Mouse (Mus musculus) hindbrain, embryonic 14.5 days (tissue): ENCODE results near the gene Btbd19. TPM values are rescaled to one million over a fixed set of nuclear protein-coding genes. Genes with fewer than 3 reads are reported as not detected.

Experiments used
- ATAC-seq: fragments of 200-750 bp; cut with Nextera tagmentation; 2 replicates; pipeline ENCODE4 v1.8.0; 2017; ENCODE audit warnings: moderate number of reproducible peaks, mild to moderate bottlenecking, moderate TSS enrichment, moderate library complexity; ENCODE audit not compliant: low FRiP score
- DNase-seq: peaks from one replicate; pipeline ENCODE4 v3.0.0-alpha.2; 2015; ENCODE audit warnings: low spot score
- H3K27ac ChIP-seq: fragments of 300-500 bp; sonication (generic); 2 replicates; pipeline ENCODE4 v1.5.1; 2014; ENCODE audit warnings: mild to moderate bottlenecking, moderate library complexity
- H3K27me3 ChIP-seq: fragments of 300-500 bp; sonication (generic); 2 replicates; pipeline ENCODE4 v1.6.1; 2014; ENCODE audit warnings: mild to moderate bottlenecking, low read length, mixed read lengths; ENCODE audit not compliant: control insufficient read depth, insufficient read depth
- H3K36me3 ChIP-seq: fragments of 300-500 bp; sonication (generic); replicated peaks from 2 replicates; pipeline ENCODE4 v1.6.1; 2014; ENCODE audit not compliant: control insufficient read depth, insufficient read depth
- H3K4me1 ChIP-seq: fragments of 300-500 bp; sonication (generic); replicated peaks from 2 replicates; pipeline ENCODE4 v1.6.1; 2014; ENCODE audit warnings: antibody characterized with exemption, low read length, mixed read lengths; ENCODE audit not compliant: control insufficient read depth, insufficient read depth
- H3K4me2 ChIP-seq: fragments of 300-500 bp; sonication (generic); replicated peaks from 2 replicates; pipeline ENCODE4 v1.6.1; 2014; ENCODE audit warnings: mild to moderate bottlenecking, moderate library complexity
- H3K4me3 ChIP-seq: fragments of 300-500 bp; sonication (generic); replicated peaks from 2 replicates; pipeline ENCODE4 v1.5.1; 2014; ENCODE audit warnings: mild to moderate bottlenecking, low read length
- H3K9ac ChIP-seq: fragments of 300-500 bp; sonication (generic); 2 replicates; pipeline ENCODE4 v1.6.1; 2014
- H3K9me3 ChIP-seq: fragments of 300-500 bp; sonication (generic); 2 replicates; pipeline ENCODE4 v1.6.1; 2016; ENCODE audit warnings: low read length; ENCODE audit not compliant: control insufficient read depth
- WGBS: fragments of 180-500 bp; shearing (Covaris S2); extraction: QIAGEN DNeasy Blood & Tissue Kit; methylation state at CpG from one replicate; pipeline ENCODE4 v1.1.7; 2014; 5-methylcytosine and 5-hydroxymethylcytosine counted together
- polyA plus RNA-seq: library from polyadenylated mRNA; unstranded; fragments of >200 nt; fragmentation: Nextera tagmentation; extraction: Ambion mirVana; gene quantifications from 2 replicates; pipeline ENCODE4 v1.2.1, GENCODE M21; 2014

The Btbd19 gene
- polyA plus RNA-seq, 1 experiment from 2014 or later, result 3.2 TPM

DNA sequence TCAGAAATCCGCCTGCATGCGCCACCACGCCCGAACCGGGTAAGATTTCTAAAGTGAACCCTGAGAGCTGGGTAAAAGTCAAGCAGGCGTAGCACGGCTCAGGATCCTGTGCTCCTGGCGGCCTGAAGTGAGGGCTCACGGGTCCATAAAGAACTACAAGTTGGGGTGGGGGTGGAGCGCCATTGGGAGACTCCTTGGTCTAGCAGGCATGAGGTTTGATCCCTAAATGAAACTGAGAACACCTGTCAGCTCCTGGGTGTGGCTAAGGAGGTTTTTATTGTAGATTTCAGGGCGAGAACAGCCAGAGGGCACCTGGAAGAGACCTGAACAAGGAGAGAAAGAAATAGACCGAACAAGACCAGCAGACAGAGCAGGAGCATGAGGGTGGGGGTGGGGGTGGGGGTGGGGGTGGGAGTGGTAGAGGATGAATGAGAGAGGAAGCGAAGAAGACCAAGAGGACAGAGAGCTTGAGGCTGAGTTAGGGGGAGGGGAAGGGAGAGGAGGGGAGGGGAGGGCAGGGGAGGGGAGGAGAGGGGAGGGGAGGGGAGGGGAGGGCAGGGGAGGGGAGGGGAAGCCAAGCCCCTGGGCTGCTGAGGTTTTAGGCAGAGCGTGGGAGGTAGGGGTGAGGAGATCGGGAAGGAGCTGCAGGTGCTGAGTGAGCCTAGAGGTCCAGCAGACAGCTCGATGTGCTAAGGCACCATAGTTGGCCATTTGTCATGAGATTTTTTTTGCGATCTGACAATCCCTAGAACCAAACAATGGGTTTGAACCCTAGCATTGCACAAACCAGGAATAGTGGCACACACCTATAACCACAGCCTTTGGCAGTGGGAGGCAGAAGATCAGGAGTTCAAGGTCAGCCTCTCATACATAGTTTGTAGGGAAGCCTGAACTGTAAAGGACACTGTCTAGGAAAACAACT lies 13.0 kb upstream of the Btbd19 start:
- Histone ChIP-seq H3K27me3 (no peaks in the 10 kb centered on the region), H3K9me3 (no peaks in the 10 kb centered on the region), H3K4me2 (no peak overlapping the region), H3K9ac (no peak overlapping the region), H3K36me3 (no peaks in the 10 kb centered on the region), H3K4me1 (peaks cover 4% of the 10 kb centered on the region), H3K27ac (no peak overlapping the region), H3K4me3 (no peak overlapping the region)
- ATAC-seq (no peak), DNase-seq (no peak)
- 70% methylated on average over 16 of the region's 17 CpGs for WGBS

- no peak overlapping the region for H3K4me3 ChIP-seq
- peaks cover 19% of the 10 kb centered on the region for H3K4me1 ChIP-seq
- H3K36me3 ChIP-seq, result peaks cover 2% of the 10 kb centered on the region; the same call in 1 of the 2 replicates
- no peaks in the 10 kb centered on the region for H3K9me3 ChIP-seq
- no peak overlapping the region for H3K27ac ChIP-seq
- no peak overlapping the region for H3K9ac ChIP-seq
- no peak for ATAC-seq
- no peak for DNase-seq
- no peaks in the 10 kb centered on the region for H3K27me3 ChIP-seq
- H3K4me2 ChIP-seq, result no peak overlapping the region
- 19% methylated on average over 8 of the region's 8 CpGs for WGBS
Measured at GRCm38 (mm10) chr4:117136034-117136433, 10.5 kb upstream of the Btbd19 start.

DNA sequence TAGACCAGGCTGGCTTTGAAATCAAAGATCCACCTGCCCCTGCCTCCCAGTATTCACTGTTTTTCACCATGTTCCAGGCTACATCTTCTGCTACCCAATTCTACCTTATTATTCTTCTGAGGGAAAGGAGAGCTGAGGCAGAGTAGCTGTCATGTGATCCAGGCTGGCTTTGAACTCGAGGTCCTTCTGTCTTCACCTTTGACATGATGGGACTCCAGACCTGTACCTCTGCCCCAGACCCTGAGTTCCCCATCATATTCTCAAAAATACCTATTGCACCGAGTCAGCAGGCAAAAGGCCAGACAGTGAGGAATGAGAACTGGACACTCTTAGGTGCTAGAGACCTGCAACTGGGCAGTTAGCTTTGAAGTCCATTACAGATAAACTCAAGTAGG lies 9.1 kb upstream of the Btbd19 start:
- no peak overlapping the region for H3K4me3 ChIP-seq
- ATAC-seq (no peak), DNase-seq (no peak)
- no peak overlapping the region for H3K27ac ChIP-seq
- no peaks in the 10 kb centered on the region for H3K9me3 ChIP-seq
- 46% methylated on average over 2 of the region's 2 CpGs for WGBS
- peak overlapping the region; percentile 50; the same call in 1 of the 2 replicates for H3K9ac ChIP-seq
- peaks cover 19% of the 10 kb centered on the region for H3K4me1 ChIP-seq
- H3K27me3 ChIP-seq, result no peaks in the 10 kb centered on the region
- peak overlapping the region; percentile 85 for H3K4me2 ChIP-seq
- H3K36me3 ChIP-seq, result peaks cover 16% of the 10 kb centered on the region

- 2% methylated on average over 43 of the region's 48 CpGs for WGBS
- H3K4me2 ChIP-seq, result peak within 1 kb of the TSS; percentile 85
- H3K27ac ChIP-seq, result peak within 1 kb of the TSS; percentile 76
- peak; percentile 98 for DNase-seq
- peaks cover 22% of the 10 kb centered on the region for H3K36me3 ChIP-seq
- H3K27me3 ChIP-seq, result no peaks in the 10 kb centered on the region
- H3K4me1 ChIP-seq, result peaks cover 19% of the 10 kb centered on the region
- H3K9me3 ChIP-seq, result no peaks in the 10 kb centered on the region
- peak; percentile 90 for ATAC-seq
- peak within 1 kb of the TSS; percentile 89 for H3K4me3 ChIP-seq
- peak within 1 kb of the TSS; percentile 87 for H3K9ac ChIP-seq
Measured at GRCm38 (mm10) chr4:117133817-117134600, 8.5 kb upstream of the Btbd19 start, which contains the start of gene Plk3. Gene Plk3 (minus strand): TSS chr4:117133963.

DNA sequence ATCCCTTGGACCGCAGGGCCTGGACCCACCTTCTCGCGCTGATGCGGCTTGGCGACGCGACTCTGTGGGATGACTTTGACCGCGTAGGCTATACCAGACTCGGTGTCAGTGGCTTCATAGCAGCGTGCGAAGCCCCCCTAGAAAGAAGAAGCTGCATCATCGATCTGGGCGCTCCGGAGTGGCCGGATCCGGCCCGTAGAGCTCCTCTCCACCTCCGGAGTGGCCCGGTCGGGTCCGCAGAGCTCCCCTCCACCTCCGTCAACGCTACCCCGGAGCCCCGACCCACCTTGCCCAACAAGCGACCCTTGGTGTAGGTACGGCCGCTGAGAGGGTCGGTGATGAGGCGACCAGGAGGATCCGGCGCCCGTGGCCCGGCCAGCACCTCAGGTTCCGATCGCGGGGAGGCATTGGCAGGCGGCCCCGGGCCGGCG lies 7.9 kb upstream of the Btbd19 start:
- DNase-seq, result peak; percentile 54
- peak overlapping the region; percentile 87 for H3K9ac ChIP-seq
- peaks cover 29% of the 10 kb centered on the region for H3K36me3 ChIP-seq
- peak overlapping the region; percentile 85 for H3K4me2 ChIP-seq
- H3K4me3 ChIP-seq, result peak overlapping the region; percentile 89
- no peaks in the 10 kb centered on the region for H3K27me3 ChIP-seq
- under 1% methylated on average over 40 of the region's 42 CpGs for WGBS
- no peaks in the 10 kb centered on the region for H3K9me3 ChIP-seq
- H3K27ac ChIP-seq, result peak overlapping the region; percentile 76
- ATAC-seq, result peak; percentile 49
- H3K4me1 ChIP-seq, result peaks cover 19% of the 10 kb centered on the region

GRCm38 (mm10) chr4:117132794-117133143 lies 7.2 kb upstream of the Btbd19 start:
- Histone ChIP-seq H3K9ac (peak overlapping the region; percentile 87), H3K36me3 (peaks cover 35% of the 10 kb centered on the region), H3K27ac (no peak overlapping the region), H3K4me2 (peak overlapping the region; percentile 85), H3K4me3 (peak overlapping the region; percentile 89), H3K4me1 (peaks cover 19% of the 10 kb centered on the region), H3K9me3 (no peaks in the 10 kb centered on the region), H3K27me3 (no peaks in the 10 kb centered on the region)
- ATAC-seq, result no peak
- no peak for DNase-seq
- 4% methylated on average over 11 of the region's 11 CpGs for WGBS

DNA sequence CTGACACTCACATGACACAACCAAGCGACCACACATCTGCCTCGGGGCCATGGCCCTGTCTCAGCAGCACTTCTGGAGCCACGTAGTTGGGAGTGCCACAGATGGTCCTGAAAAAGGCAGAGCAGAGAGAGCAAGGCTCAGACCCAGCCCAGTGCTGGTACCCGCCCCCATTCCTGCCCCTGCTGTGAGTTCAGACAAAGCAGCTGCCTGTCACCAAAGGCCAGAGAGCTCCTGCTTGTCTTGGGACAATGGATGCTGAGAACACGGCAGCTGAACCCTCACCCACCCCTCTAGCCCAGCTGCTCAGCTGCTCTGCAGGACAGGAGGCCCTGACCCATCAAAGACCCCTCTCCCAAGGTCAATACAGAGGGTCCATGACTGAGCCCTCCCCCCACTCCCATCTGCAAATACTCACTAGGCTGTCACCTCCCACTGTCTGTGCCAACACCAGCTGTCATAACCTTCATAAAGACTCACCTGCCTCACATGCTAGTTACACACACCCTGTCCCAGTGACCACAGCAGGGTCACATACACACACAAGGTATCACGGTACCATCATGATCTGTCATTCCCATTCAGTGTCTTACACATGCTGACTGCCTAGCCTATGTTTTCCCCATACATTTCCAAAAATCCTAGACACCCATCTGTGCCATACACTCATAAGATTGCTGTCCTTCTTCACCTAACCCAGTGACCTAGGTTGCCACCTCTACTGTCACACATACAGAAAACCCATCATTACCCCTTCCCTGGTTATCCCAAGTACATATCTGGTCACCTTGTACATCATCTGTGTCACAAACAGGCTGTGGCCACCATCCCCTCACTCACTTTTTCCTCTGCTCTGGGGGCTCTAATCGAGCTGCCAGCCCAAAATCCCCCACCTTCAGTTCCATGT lies 6.6 kb upstream of the Btbd19 start:
- ATAC-seq (no peak), DNase-seq (no peak)
- peak overlapping the region; percentile 85 for H3K4me2 ChIP-seq
- H3K9me3 ChIP-seq, result no peaks in the 10 kb centered on the region
- 0 out of 2 replicates have a peak overlapping the region, but pooled peaks have one; percentile 0 for H3K27ac ChIP-seq
- peaks cover 19% of the 10 kb centered on the region for H3K4me1 ChIP-seq
- no peaks in the 10 kb centered on the region for H3K27me3 ChIP-seq
- peak overlapping the region; percentile 89 for H3K4me3 ChIP-seq
- peaks cover 37% of the 10 kb centered on the region for H3K36me3 ChIP-seq
- WGBS, result 5% methylated on average over 7 of the region's 7 CpGs
- H3K9ac ChIP-seq, result peak overlapping the region; percentile 87

DNA sequence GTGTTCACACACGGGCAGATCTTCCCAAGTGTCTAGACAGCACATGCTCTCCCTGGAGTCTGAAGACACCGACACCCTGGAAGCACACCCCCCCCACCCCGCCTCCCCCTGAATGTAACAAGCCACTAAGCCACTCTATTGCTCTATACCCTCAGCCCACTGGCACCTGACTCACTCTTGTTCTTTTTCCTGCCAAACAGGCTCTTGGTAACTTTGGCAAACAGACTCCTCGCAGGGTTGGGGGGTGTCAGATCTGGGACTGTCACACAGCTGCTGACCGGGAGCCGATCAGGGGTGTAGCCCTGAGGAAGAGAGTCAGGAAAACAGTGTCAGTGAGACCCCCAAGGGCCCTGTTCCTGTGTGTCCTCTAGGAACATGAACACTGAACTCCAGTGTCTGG lies 5.7 kb upstream of the Btbd19 start:
- no peak overlapping the region for H3K27ac ChIP-seq
- H3K9ac ChIP-seq, result no peak overlapping the region
- no peaks in the 10 kb centered on the region for H3K27me3 ChIP-seq
- DNase-seq (no peak), ATAC-seq (no peak)
- no peaks in the 10 kb centered on the region for H3K9me3 ChIP-seq
- WGBS, result 49% methylated on average over 6 of the region's 6 CpGs
- H3K36me3 ChIP-seq, result peaks cover 37% of the 10 kb centered on the region
- H3K4me1 ChIP-seq, result peaks cover 19% of the 10 kb centered on the region
- H3K4me3 ChIP-seq, result no peak overlapping the region
- H3K4me2 ChIP-seq, result peak overlapping the region; percentile 85; the same call in 1 of the 2 replicates
